In genomic region chr15:101221298-101222104, GRCm38 (mm10) we compare ENCODE assay signal across 7 mouse cellular contexts. TPM values are rescaled to one million over a fixed set of nuclear protein-coding genes. Genes with fewer than 3 reads are reported as not detected.
DNase-seq lines count a peak whose midpoint lies in the region; ATAC-seq and TF ChIP-seq lines count a peak whose summit lies in the region.

No protein-coding gene starts in this region.

- H3K9me3 ChIP-seq in embryonic facial prominence, embryonic 13.5 days: no peaks in the 10 kb centered on the region
- no peaks in the 10 kb centered on the region for H3K9me3 ChIP-seq in kidney, embryonic 15.5 days (replicated peaks)
- H3K9me3 ChIP-seq in limb, embryonic 14.5 days (ENCODE audit: control insufficient read depth, low read length): no peaks in the 10 kb centered on the region
- no peaks in the 10 kb centered on the region for H3K9me3 ChIP-seq in midbrain, embryonic 16.5 days (replicated peaks; ENCODE audit: control insufficient read depth, low read length, poor library complexity, severe bottlenecking)
- H3K9me3 ChIP-seq in stomach, embryonic 15.5 days: no peaks in the 10 kb centered on the region

- H3K36me3 ChIP-seq in embryonic facial prominence, embryonic 13.5 days: no peaks in the 10 kb centered on the region
- H3K36me3 ChIP-seq in kidney, embryonic 15.5 days: no peaks in the 10 kb centered on the region
- H3K36me3 ChIP-seq in limb, embryonic 14.5 days (ENCODE audit: control insufficient read depth, insufficient read depth, low read length): no peaks in the 10 kb centered on the region
- H3K36me3 ChIP-seq in midbrain, embryonic 16.5 days (ENCODE audit: control insufficient read depth, insufficient read depth, low read length): no peaks in the 10 kb centered on the region
- no peaks in the 10 kb centered on the region for H3K36me3 ChIP-seq in stomach, embryonic 15.5 days

- DNase-seq in adrenal gland, postnatal 10 days: peak; percentile 96
- peak; percentile 72 to 88 for DNase-seq in heart, adult 9 months (ENCODE audit: low spot score in 2 of 2)
- DNase-seq in limb, embryonic 14.5 days (ENCODE audit: low spot score): peak; percentile 78

- WGBS in embryonic facial prominence, embryonic 13.5 days: 3% methylated on average over 14 of the region's 14 CpGs
- 3% methylated on average over 14 of the region's 14 CpGs for WGBS in kidney, embryonic 15.5 days
- WGBS in limb, embryonic 14.5 days: under 1% methylated on average over 14 of the region's 14 CpGs
- WGBS in midbrain, embryonic 16.5 days: 3% methylated on average over 14 of the region's 14 CpGs
- 5% methylated on average over 14 of the region's 14 CpGs for WGBS in stomach, embryonic 15.5 days

- peaks cover 10% of the 10 kb centered on the region; the same call in 1 of the 2 replicates for H3K27me3 ChIP-seq in embryonic facial prominence, embryonic 13.5 days
- peaks cover 30% of the 10 kb centered on the region for H3K27me3 ChIP-seq in kidney, embryonic 15.5 days
- no peaks in the 10 kb centered on the region for H3K27me3 ChIP-seq in limb, embryonic 14.5 days (ENCODE audit: control insufficient read depth, insufficient read depth, low read length)
- H3K27me3 ChIP-seq in midbrain, embryonic 16.5 days (ENCODE audit: control insufficient read depth, insufficient read depth, low read depth, low read length): no peaks in the 10 kb centered on the region
- H3K27me3 ChIP-seq in stomach, embryonic 15.5 days (replicated peaks): no peaks in the 10 kb centered on the region

- ATAC-seq in embryonic facial prominence, embryonic 13.5 days (ENCODE audit: insufficient number of reproducible peaks, insufficient read depth, low FRiP score, low TSS enrichment, low read depth): 0 out of 2 replicates have a peak, but pooled peaks have one; percentile 17
- peak; percentile 59; the same call in 1 of the 2 replicates for ATAC-seq in kidney, embryonic 15.5 days (replicated peaks; ENCODE audit: low FRiP score)
- peak; percentile 70 for ATAC-seq in limb, embryonic 14.5 days (ENCODE audit: low FRiP score, low read depth)
- no peak for ATAC-seq in midbrain, embryonic 16.5 days
- peak; percentile 59; the same call in 1 of the 2 replicates for ATAC-seq in stomach, embryonic 15.5 days (ENCODE audit: insufficient read depth, low FRiP score, low read depth)

- peaks cover 56% of the 10 kb centered on the region for H3K4me1 ChIP-seq in embryonic facial prominence, embryonic 13.5 days
- H3K4me1 ChIP-seq in kidney, embryonic 15.5 days: peaks cover 52% of the 10 kb centered on the region
- peaks cover 39% of the 10 kb centered on the region for H3K4me1 ChIP-seq in limb, embryonic 14.5 days (ENCODE audit: control insufficient read depth, insufficient read depth, low read length)
- peaks cover 9% of the 10 kb centered on the region for H3K4me1 ChIP-seq in midbrain, embryonic 16.5 days (ENCODE audit: control insufficient read depth, insufficient read depth, low read length)
- peaks cover 44% of the 10 kb centered on the region for H3K4me1 ChIP-seq in stomach, embryonic 15.5 days

- peak overlapping the region; percentile 85 for H3K4me2 ChIP-seq in embryonic facial prominence, embryonic 13.5 days
- H3K4me2 ChIP-seq in kidney, embryonic 15.5 days: peak overlapping the region; percentile 61
- H3K4me2 ChIP-seq in limb, embryonic 14.5 days (replicated peaks; ENCODE audit: low read depth, low read length, severe bottlenecking): peak overlapping the region; percentile 32
- 0 out of 2 replicates have a peak overlapping the region, but pooled peaks have one; percentile 10 for H3K4me2 ChIP-seq in midbrain, embryonic 16.5 days (ENCODE audit: low read length)
- peak overlapping the region; percentile 44 for H3K4me2 ChIP-seq in stomach, embryonic 15.5 days

- peak overlapping the region; percentile 26 for H3K4me3 ChIP-seq in embryonic facial prominence, embryonic 13.5 days
- peak overlapping the region; percentile 40 for H3K4me3 ChIP-seq in kidney, embryonic 15.5 days (replicated peaks)
- H3K4me3 ChIP-seq in limb, embryonic 14.5 days (replicated peaks; ENCODE audit: low read length): peak overlapping the region; percentile 20; the same call in 1 of the 2 replicates
- H3K4me3 ChIP-seq in midbrain, embryonic 16.5 days (ENCODE audit: low read depth, low read length): no peak overlapping the region
- peak overlapping the region; percentile 24 for H3K4me3 ChIP-seq in stomach, embryonic 15.5 days (replicated peaks)

- no peak for TF ChIP-seq POLR2A in limb, embryonic 14.5 days (IDR thresholded peaks at IDR 0.05; ENCODE audit: borderline replicate concordance, extremely low read depth, insufficient read depth, insufficient read length)

- H3K27ac ChIP-seq in embryonic facial prominence, embryonic 13.5 days: peak overlapping the region; percentile 85
- H3K27ac ChIP-seq in kidney, embryonic 15.5 days: peak overlapping the region; percentile 54; the same call in 1 of the 2 replicates
- H3K27ac ChIP-seq in limb, embryonic 14.5 days (replicated peaks; ENCODE audit: low read depth, low read length): peak overlapping the region; percentile 70
- no peak overlapping the region for H3K27ac ChIP-seq in midbrain, embryonic 16.5 days (ENCODE audit: low read length)
- peak overlapping the region; percentile 46 for H3K27ac ChIP-seq in stomach, embryonic 15.5 days

- H3K9ac ChIP-seq in embryonic facial prominence, embryonic 13.5 days: peak overlapping the region; percentile 60; the same call in 1 of the 2 replicates
- H3K9ac ChIP-seq in kidney, embryonic 15.5 days: peak overlapping the region; percentile 33; the same call in 1 of the 2 replicates
- H3K9ac ChIP-seq in limb, embryonic 14.5 days (ENCODE audit: low read depth, low read length, severe bottlenecking): peak overlapping the region; percentile 38; the same call in 1 of the 2 replicates
- no peak overlapping the region for H3K9ac ChIP-seq in midbrain, embryonic 16.5 days (ENCODE audit: low read depth, low read length)
- no peak overlapping the region for H3K9ac ChIP-seq in stomach, embryonic 15.5 days

RNA-seq across cellular contexts. Expression of gene Grasp, which starts 2.5 kb away (rescaled TPM):
- total RNA-seq in adrenal gland, postnatal 10 days (2021): 10 to 100 TPM; 16.4 to 24.0 TPM
- 7.4 and 8.0 TPM in 2 replicates for polyA plus RNA-seq in embryonic facial prominence, embryonic 13.5 days (2015; fragmentation: Nextera tagmentation; extraction: Ambion mirVana)
- 4.7 TPM in 2 replicates for polyA plus RNA-seq in kidney, embryonic 15.5 days (2015; fragmentation: Nextera tagmentation; extraction: Ambion mirVana)
- 20.5 and 25.8 TPM in 2 replicates for polyA plus RNA-seq in limb, embryonic 14.5 days (2012; rRNA removed)
- 7.4 and 7.5 TPM in 2 replicates for polyA plus RNA-seq in limb, embryonic 14.5 days (2014; fragmentation: Nextera tagmentation; extraction: Ambion mirVana)
- polyA plus RNA-seq in midbrain, embryonic 16.5 days (2015; fragmentation: Nextera tagmentation; extraction: Ambion mirVana): 0.95 and 1.1 TPM in 2 replicates
- polyA plus RNA-seq in stomach, embryonic 15.5 days (2015; fragmentation: Nextera tagmentation; extraction: Ambion mirVana): 6.0 and 7.3 TPM in 2 replicates

RNA-seq across cellular contexts. Expression of gene Nr4a1, which starts 32.6 kb away (rescaled TPM):
- total RNA-seq in adrenal gland, postnatal 10 days (2021): 100 to 1,000 TPM in 1 of 2 experiments, 10 to 100 TPM in 1; 95.8 to 589 TPM
- polyA plus RNA-seq in embryonic facial prominence, embryonic 13.5 days (2015; fragmentation: Nextera tagmentation; extraction: Ambion mirVana): 9.1 and 9.5 TPM in 2 replicates
- polyA plus RNA-seq in kidney, embryonic 15.5 days (2015; fragmentation: Nextera tagmentation; extraction: Ambion mirVana): 9.8 and 10.0 TPM in 2 replicates
- polyA plus RNA-seq in limb, embryonic 14.5 days (2012; rRNA removed): 19.6 and 31.2 TPM in 2 replicates
- 9.9 and 10.5 TPM in 2 replicates for polyA plus RNA-seq in limb, embryonic 14.5 days (2014; fragmentation: Nextera tagmentation; extraction: Ambion mirVana)
- 5.0 and 6.4 TPM in 2 replicates for polyA plus RNA-seq in midbrain, embryonic 16.5 days (2015; fragmentation: Nextera tagmentation; extraction: Ambion mirVana)
- 10.6 and 11.2 TPM in 2 replicates for polyA plus RNA-seq in stomach, embryonic 15.5 days (2015; fragmentation: Nextera tagmentation; extraction: Ambion mirVana)

RNA-seq across cellular contexts. Expression of gene Acvr1b, which starts 47.6 kb away (rescaled TPM):
- total RNA-seq in adrenal gland, postnatal 10 days (2021): 10 to 100 TPM; 10.8 to 13.4 TPM
- 8.0 TPM in 2 replicates for polyA plus RNA-seq in embryonic facial prominence, embryonic 13.5 days (2015; fragmentation: Nextera tagmentation; extraction: Ambion mirVana)
- 6.2 and 6.4 TPM in 2 replicates for polyA plus RNA-seq in kidney, embryonic 15.5 days (2015; fragmentation: Nextera tagmentation; extraction: Ambion mirVana)
- 27.2 and 32.8 TPM in 2 replicates for polyA plus RNA-seq in limb, embryonic 14.5 days (2012; rRNA removed)
- 12.3 and 12.9 TPM in 2 replicates for polyA plus RNA-seq in limb, embryonic 14.5 days (2014; fragmentation: Nextera tagmentation; extraction: Ambion mirVana)
- polyA plus RNA-seq in midbrain, embryonic 16.5 days (2015; fragmentation: Nextera tagmentation; extraction: Ambion mirVana): 22.1 and 24.5 TPM in 2 replicates
- polyA plus RNA-seq in stomach, embryonic 15.5 days (2015; fragmentation: Nextera tagmentation; extraction: Ambion mirVana): 8.9 and 9.9 TPM in 2 replicates

Comparison
In these comparisons a context has a peak if more than half of its experiments do, and no peak if none do; other contexts are left out.
1. H3K4me2 ChIP-seq: peak in every context shown above with its lines; median percentile 85 in embryonic facial prominence, embryonic 13.5 days; 61 in kidney, embryonic 15.5 days; 44 in stomach, embryonic 15.5 days; 32 in limb, embryonic 14.5 days; 10 in midbrain, embryonic 16.5 days.
2. H3K9ac ChIP-seq: peak in embryonic facial prominence, embryonic 13.5 days (single experiment), kidney, embryonic 15.5 days (single experiment) and limb, embryonic 14.5 days (single experiment); none in midbrain, embryonic 16.5 days (single experiment) and stomach, embryonic 15.5 days (single experiment).
3. Peak in every context shown above with its lines, with median percentiles within 50 percentile points of each other: DNase-seq.